Mouse (Mus musculus): ENCODE data around the gene Sass6. TPM values are rescaled to one million over a fixed set of nuclear protein-coding genes. Genes with fewer than 3 reads are reported as not detected.
A peak's percentile ranks its signal among the peaks of the same experiment; 100 is the strongest.
"Not testable (repeated sequence)": the region's sequence is repeated elsewhere in the genome, so short reads cannot be mapped to it uniquely, and the experiment has no call there.

Gene Sass6
- polyA plus RNA-seq, 1 experiment from 2014 or later = 23.5 TPM

GRCm38 (mm10) chr3:116656184-116656965, 61.6 kb downstream of the Sass6 start:
- H3K36me3 ChIP-seq = no peaks in the 10 kb centered on the region
- H3K4me1 ChIP-seq (replicated peaks) = peaks cover 63% of the 10 kb centered on the region
- no peak overlapping the region for H3K27ac ChIP-seq
- ATAC-seq = no peak
- H3K4me3 ChIP-seq (replicated peaks) = no peak overlapping the region
- no peak overlapping the region for H3K9ac ChIP-seq (replicated peaks)
- 79% methylated on average over 7 of the region's 7 CpGs for WGBS
- H3K27me3 ChIP-seq = no peaks in the 10 kb centered on the region
- H3K4me2 ChIP-seq (replicated peaks) = no peak overlapping the region
- H3K9me3 ChIP-seq = no peaks in the 10 kb centered on the region

- H3K27me3 ChIP-seq = no peaks in the 10 kb centered on the region
- 72% methylated on average over 15 of the region's 15 CpGs for WGBS
- no peak overlapping the region for H3K27ac ChIP-seq
- H3K4me1 ChIP-seq (replicated peaks) = peaks cover 47% of the 10 kb centered on the region
- H3K9me3 ChIP-seq = no peaks in the 10 kb centered on the region
- no peak overlapping the region for H3K9ac ChIP-seq (replicated peaks)
- H3K36me3 ChIP-seq = no peaks in the 10 kb centered on the region
- no peak for ATAC-seq
- H3K4me3 ChIP-seq (replicated peaks) = no peak overlapping the region
- no peak overlapping the region for H3K4me2 ChIP-seq (replicated peaks)
Measured at GRCm38 (mm10) chr3:116658928-116659565, 64.3 kb downstream of the Sass6 start.

- Histone ChIP-seq H3K27me3 (no peaks in the 10 kb centered on the region), H3K27ac (no peak overlapping the region), H3K4me2 (replicated peaks) (0 out of 2 replicates have a peak overlapping the region, but pooled peaks have one; percentile 1), H3K36me3 (no peaks in the 10 kb centered on the region), H3K4me1 (replicated peaks) (peaks cover 47% of the 10 kb centered on the region), H3K4me3 (replicated peaks) (no peak overlapping the region), H3K9me3 (no peaks in the 10 kb centered on the region), H3K9ac (replicated peaks) (no peak overlapping the region)
- no peak for ATAC-seq
- WGBS = 80% methylated on average over 13 of the region's 13 CpGs
Measured at GRCm38 (mm10) chr3:116659856-116660430, 65.2 kb downstream of the Sass6 start.

DNA sequence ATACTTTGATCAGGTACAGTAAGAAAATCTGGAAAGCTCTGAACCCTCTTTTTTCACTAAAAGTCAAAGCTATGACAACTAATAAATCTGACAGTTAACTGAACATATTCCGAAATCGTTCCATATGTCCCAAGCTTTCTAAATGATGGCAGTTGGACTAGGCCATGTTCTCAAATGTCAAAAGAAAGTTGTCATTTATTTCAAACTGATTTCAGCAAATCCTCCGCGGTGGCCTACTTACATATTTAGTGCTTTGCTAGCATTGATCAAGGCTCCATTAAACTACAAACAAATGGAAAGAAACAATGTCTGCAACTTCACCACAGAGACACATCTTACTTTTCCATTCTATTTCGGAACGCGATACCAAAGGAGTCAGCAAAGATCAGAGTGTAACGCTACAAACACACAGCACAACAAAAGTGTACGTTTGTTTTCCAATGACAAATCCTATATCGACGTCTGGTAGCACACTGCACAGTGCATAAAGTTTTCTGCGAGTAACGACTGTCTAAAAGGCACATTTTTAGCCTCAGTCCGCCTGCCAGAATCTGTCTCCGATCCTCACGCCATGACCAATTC, 66.6 kb downstream of the Sass6 start:
- 0 out of 2 replicates have a peak, but pooled peaks have one; percentile 0 for ATAC-seq
- Histone ChIP-seq H3K27ac (peak overlapping the region; percentile 97), H3K27me3 (no peaks in the 10 kb centered on the region), H3K4me3 (replicated peaks) (peak overlapping the region; percentile 95), H3K9me3 (no peaks in the 10 kb centered on the region), H3K4me1 (replicated peaks) (peaks cover 43% of the 10 kb centered on the region), H3K4me2 (replicated peaks) (peak overlapping the region; percentile 77), H3K36me3 (no peaks in the 10 kb centered on the region), H3K9ac (replicated peaks) (peak overlapping the region; percentile 98)
- 8% methylated on average over 16 of the region's 16 CpGs for WGBS

DNA sequence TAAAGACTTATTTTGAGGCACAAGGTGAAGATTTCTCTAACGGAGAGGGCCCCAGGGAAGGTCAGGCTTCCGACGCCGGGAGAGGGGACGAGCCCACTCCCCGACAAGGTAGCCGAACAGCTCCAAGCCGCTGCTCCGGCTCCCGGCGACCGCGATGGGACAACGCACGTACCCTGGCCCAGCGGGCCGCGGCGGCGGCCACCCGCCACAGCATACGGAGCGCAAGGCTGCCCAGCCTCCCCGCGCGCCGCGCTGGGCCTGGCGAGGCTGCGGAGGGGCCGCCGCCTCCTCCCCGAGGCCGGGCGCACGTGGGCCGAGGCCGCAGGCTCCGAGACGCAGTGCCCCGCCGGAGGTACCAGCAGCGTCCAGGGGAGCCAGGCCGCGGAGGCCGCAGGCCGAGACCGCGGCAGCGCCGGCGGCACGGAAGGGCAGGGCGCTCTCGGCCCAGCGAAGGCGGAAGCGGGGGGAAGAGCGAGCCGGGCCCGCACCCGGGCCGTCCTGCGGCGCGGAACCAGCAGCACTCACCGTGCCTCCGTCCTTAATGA, 67.2 kb downstream of the Sass6 start:
- Histone ChIP-seq H3K27me3 (no peaks in the 10 kb centered on the region), H3K9me3 (no peaks in the 10 kb centered on the region), H3K9ac (replicated peaks) (peak overlapping the region; percentile 98), H3K4me2 (replicated peaks) (peak overlapping the region; percentile 77), H3K4me3 (replicated peaks) (peak overlapping the region; percentile 95), H3K36me3 (no peaks in the 10 kb centered on the region), H3K4me1 (replicated peaks) (peaks cover 38% of the 10 kb centered on the region), H3K27ac (peak overlapping the region; percentile 97)
- under 1% methylated on average over 47 of the region's 68 CpGs for WGBS
- peak; percentile 91 for ATAC-seq

GRCm38 (mm10) chr3:116662463-116662863, 67.7 kb downstream of the Sass6 start, which contains the start of gene Mfsd14a:
Gene Mfsd14a (minus strand): TSS chr3:116662677.
- Histone ChIP-seq H3K36me3 (no peaks in the 10 kb centered on the region), H3K4me3 (replicated peaks) (peak within 1 kb of the TSS; percentile 95), H3K27ac (peak within 1 kb of the TSS; percentile 97), H3K4me2 (replicated peaks) (peak within 1 kb of the TSS; percentile 77), H3K9ac (replicated peaks) (peak within 1 kb of the TSS; percentile 98), H3K4me1 (replicated peaks) (peaks cover 33% of the 10 kb centered on the region), H3K9me3 (no peaks in the 10 kb centered on the region), H3K27me3 (no peaks in the 10 kb centered on the region)
- peak; percentile 99 for ATAC-seq
- whole genome bisulfite sequencing = under 1% methylated on average over 39 of the region's 39 CpGs

DNA sequence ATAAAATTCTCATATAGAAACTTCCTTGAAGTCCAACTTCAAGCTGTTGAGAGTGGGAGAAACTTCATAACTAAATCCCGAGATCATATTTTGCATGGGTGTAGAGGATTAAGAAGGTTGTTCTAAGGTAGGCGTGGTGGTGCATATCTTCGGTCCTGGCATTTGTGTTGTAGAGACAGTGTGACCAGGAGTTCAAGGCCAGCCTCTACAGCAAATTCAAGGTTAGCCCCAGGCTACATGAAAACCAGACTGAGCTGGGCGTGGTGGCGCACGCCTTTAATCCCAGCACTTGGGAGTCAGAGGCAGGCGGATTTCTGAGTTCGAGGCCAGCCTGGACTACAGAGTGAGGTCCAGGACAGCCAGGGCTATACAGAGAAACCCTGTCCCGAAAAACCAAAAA, 69.5 kb downstream of the Sass6 start:
- WGBS = 91% methylated on average over 9 of the region's 9 CpGs

More for the DNA sequence above, 69.5 kb downstream of the Sass6 start:
- not testable (repeated sequence) for H3K9ac ChIP-seq (replicated peaks); H3K36me3 ChIP-seq; H3K27me3 ChIP-seq; ATAC-seq; H3K4me2 ChIP-seq (replicated peaks); H3K4me3 ChIP-seq (replicated peaks); H3K9me3 ChIP-seq; H3K27ac ChIP-seq
- H3K4me1 ChIP-seq (replicated peaks) = peaks cover 21% of the 10 kb centered on the region

Other genes with a start within 250 kb of the Sass6 start
- 9.4 and 9.8 TPM in 2 replicates for gene Cdc14a, start 170.9 kb upstream of the Sass6 start, polyA plus RNA-seq (2015; fragmentation: Nextera tagmentation; extraction: Ambion mirVana)
- gene Rtca, start 86.8 kb upstream of the Sass6 start, polyA plus RNA-seq (2015; fragmentation: Nextera tagmentation; extraction: Ambion mirVana) = 118 TPM in 2 replicates
- 11.5 and 11.9 TPM in 2 replicates for gene Dbt, start 81.9 kb upstream of the Sass6 start, polyA plus RNA-seq (2015; fragmentation: Nextera tagmentation; extraction: Ambion mirVana)
- gene Lrrc39, start 32.0 kb upstream of the Sass6 start, polyA plus RNA-seq (2015; fragmentation: Nextera tagmentation; extraction: Ambion mirVana) = 0.51 and 0.71 TPM in 2 replicates
- gene Trmt13, start 19.6 kb downstream of the Sass6 start, polyA plus RNA-seq (2015; fragmentation: Nextera tagmentation; extraction: Ambion mirVana) = 28.5 and 33.6 TPM in 2 replicates
- 65.4 and 67.9 TPM in 2 replicates for gene Mfsd14a, start 67.7 kb downstream of the Sass6 start, polyA plus RNA-seq (2015; fragmentation: Nextera tagmentation; extraction: Ambion mirVana)
- gene Gm43191, start 86.3 kb downstream of the Sass6 start, polyA plus RNA-seq (2015; fragmentation: Nextera tagmentation; extraction: Ambion mirVana) = not detected in 2 replicates
- gene Slc35a3, start 117.8 kb downstream of the Sass6 start, polyA plus RNA-seq (2015; fragmentation: Nextera tagmentation; extraction: Ambion mirVana) = 6.3 and 7.2 TPM in 2 replicates
- 15.3 and 17.2 TPM in 2 replicates for gene Agl, start 213.2 kb downstream of the Sass6 start, polyA plus RNA-seq (2015; fragmentation: Nextera tagmentation; extraction: Ambion mirVana)